Mouse (Mus musculus) kidney, adult 2 months (tissue): ENCODE data around the gene Bivm.

Experiments used
- CTCF ChIP-seq: fragments of 200-500 bp; conservative IDR thresholded peaks from 2 replicates; pipeline ENCODE4 v1.5.1; 2011; ENCODE audit warnings: low read depth, mild to moderate bottlenecking, control low read depth, low read length, moderate library complexity, mixed read lengths; ENCODE audit not compliant: insufficient read depth, insufficient read length
- POLR2A ChIP-seq: fragments of 200-500 bp; IDR thresholded peaks from one replicate; pipeline ENCODE4 v1.6.1; 2011; ENCODE audit warnings: low read depth, low read length, control low read depth

DNA sequence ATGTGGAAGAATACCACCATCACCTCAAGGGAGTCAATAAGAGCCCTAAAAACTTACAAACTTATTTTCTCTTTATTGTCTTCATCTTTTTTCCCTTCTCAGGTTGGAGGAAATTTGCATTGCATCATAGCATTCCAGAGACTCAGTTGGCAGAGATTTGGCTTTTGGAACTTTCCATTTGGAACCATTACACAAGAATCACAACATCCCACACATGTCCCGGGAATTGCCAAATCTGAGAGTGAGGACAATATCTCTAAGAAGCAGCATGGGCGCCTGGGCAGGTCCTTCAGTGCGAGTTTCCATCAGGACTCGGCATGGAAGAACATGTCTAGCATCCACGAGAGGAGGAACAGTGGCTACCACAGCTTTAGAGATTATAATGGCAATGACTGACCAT is 24.0 kb downstream of the Bivm start:
- no peak for TF ChIP-seq POLR2A
- TF ChIP-seq CTCF: no peak
